Mouse (Mus musculus) liver, embryonic 14.5 days (tissue): ENCODE data around the gene Cdca4. TPM values are rescaled to one million over a fixed set of nuclear protein-coding genes. Genes with fewer than 3 reads are reported as not detected.

ENCODE experiments used
- ATAC-seq: fragments of 200-750 bp; cut with Nextera tagmentation; 2 replicates; pipeline ENCODE4 v1.8.0; 2017; ENCODE audit warnings: moderate number of reproducible peaks, mild to moderate bottlenecking, moderate library complexity; ENCODE audit not compliant: insufficient read depth
- DNase-seq, 3 experiments: peaks; one replicate each; pipeline ENCODE4 v3.0.0-alpha.2; 2012 to 2013; ENCODE audit warnings: low read depth in 3 of 3, low spot score in 3 of 3
- H3K27ac ChIP-seq: fragments of 300-500 bp; sonication (generic); 2 replicates; pipeline ENCODE4 v1.5.1; 2014; ENCODE audit warnings: moderate library complexity, mild to moderate bottlenecking, control low read depth, inconsistent platforms
- H3K27me3 ChIP-seq: fragments of 300-500 bp; sonication (generic); 2 replicates; pipeline ENCODE4 v1.6.1; 2014; ENCODE audit warnings: mild to moderate bottlenecking, low read length, moderate library complexity; ENCODE audit not compliant: control insufficient read depth, insufficient read depth
- H3K36me3 ChIP-seq: fragments of 300-500 bp; sonication (generic); replicated peaks from 2 replicates; pipeline ENCODE4 v1.6.1; 2014; ENCODE audit warnings: low read depth; ENCODE audit not compliant: control insufficient read depth, insufficient read depth
- H3K4me1 ChIP-seq, 2 experiments: fragments of 200-500 bp in 1 of 2; fragments of 300-500 bp in 1 of 2; sonication (generic) in 1 of 2; replicated peaks; 2 replicates each; pipeline ENCODE4 v1.6.1; 2012 to 2014; ENCODE audit warnings: antibody characterized with exemption in 1 of 2, inconsistent platforms in 1 of 2, low read length in 1 of 2; ENCODE audit not compliant: control insufficient read depth in 2 of 2, insufficient read depth in 2 of 2
- H3K4me2 ChIP-seq: fragments of 300-500 bp; sonication (generic); 2 replicates; pipeline ENCODE4 v1.6.1; 2014; ENCODE audit warnings: low read depth, mild to moderate bottlenecking, control low read depth, moderate library complexity
- H3K4me3 ChIP-seq, 2 experiments: fragments of 200-500 bp in 1 of 2; fragments of 300-500 bp in 1 of 2; sonication (generic) in 1 of 2; 2 replicates each; pipeline ENCODE4 v1.5.1; 2012 to 2014; ENCODE audit warnings: low read depth in 2 of 2, low read length in 2 of 2, mild to moderate bottlenecking in 2 of 2, control low read depth in 1 of 2, inconsistent platforms in 1 of 2, moderate library complexity in 1 of 2; ENCODE audit not compliant: insufficient read depth in 1 of 2
- H3K9ac ChIP-seq: fragments of 300-500 bp; sonication (generic); replicated peaks from 2 replicates; pipeline ENCODE4 v1.6.1; 2014; ENCODE audit warnings: mild to moderate bottlenecking, control low read depth, moderate library complexity
- H3K9me3 ChIP-seq: fragments of 300-500 bp; sonication (generic); 2 replicates; pipeline ENCODE4 v1.6.1; 2016; ENCODE audit warnings: low read length, mixed read lengths; ENCODE audit not compliant: control insufficient read depth
- CTCF ChIP-seq: IDR thresholded peaks from 2 replicates; pipeline ENCODE4 v1.5.1; 2016; ENCODE audit warnings: antibody characterized with exemption, low read depth, control low read depth
- EP300 ChIP-seq: IDR thresholded peaks from 2 replicates; pipeline ENCODE4 v1.6.1; 2016; ENCODE audit warnings: antibody characterized with exemption, low read depth
- WGBS: fragments of 180-500 bp; shearing (Covaris S2); extraction: QIAGEN DNeasy Blood & Tissue Kit; methylation state at CpG from one replicate; pipeline ENCODE4 v1.1.7; 2014; ENCODE audit not compliant: insufficient replicate concordance; 5-methylcytosine and 5-hydroxymethylcytosine counted together
- polyA plus RNA-seq, 2 experiments: library from polyadenylated mRNA; depleted of rRNA in 1 of 2; stranded (reverse) in 1 of 2; unstranded in 1 of 2; fragments of >200 nt; fragmentation: Nextera tagmentation in 1 of 2; extraction: Ambion mirVana in 1 of 2; gene quantifications; 2 replicates each; pipeline versions ENCODE4 v1.2.1 to v1.2.3; 2012 to 2014

Cdca4 gene
- polyA plus RNA-seq, 2 experiments = 39.9 to 61.3 TPM

- H3K27ac ChIP-seq = no peak overlapping the region
- no peak overlapping the region for H3K4me2 ChIP-seq
- TF ChIP-seq EP300 = no peak
- no peak for TF ChIP-seq CTCF
- peaks cover 27% of the 10 kb centered on the region for H3K27me3 ChIP-seq
- H3K9me3 ChIP-seq = no peaks in the 10 kb centered on the region
- DNase-seq = no peak
- WGBS = 25% methylated on average over 3 of the region's 3 CpGs
- no peaks in the 10 kb centered on the region for H3K4me1 ChIP-seq
- H3K36me3 ChIP-seq = no peaks in the 10 kb centered on the region
- H3K4me3 ChIP-seq = no peak overlapping the region
- no peak for ATAC-seq
- H3K9ac ChIP-seq = no peak overlapping the region
These were observed 26.3 kb downstream of the Cdca4 start for GRCm38 (mm10) chr12:112802917-112803316.

- DNase-seq = no peak
- H3K4me3 ChIP-seq = peak within 1 kb of the TSS in 1 of 2 experiments; percentile 44; a peak in 2 of 4 replicates
- WGBS = 3% methylated on average over 56 of the region's 69 CpGs
These were observed 27.1 kb downstream of the Cdca4 start, which contains the start of gene Ahnak2 for GRCm38 (mm10) chr12:112801864-112802846. Ahnak2 (minus strand) TSS chr12:112802657.

GRCm38 (mm10) chr12:112800476-112800875 is 28.7 kb downstream of the Cdca4 start:
- DNase-seq (peak; percentile 18 to 41 (median 26)), ATAC-seq (peak; percentile 34)
- Histone ChIP-seq H3K4me3 (no peak overlapping the region), H3K4me1 (no peaks in the 10 kb centered on the region), H3K9ac (no peak overlapping the region), H3K36me3 (no peaks in the 10 kb centered on the region), H3K4me2 (no peak overlapping the region), H3K27me3 (peaks cover 27% of the 10 kb centered on the region), H3K27ac (no peak overlapping the region), H3K9me3 (no peaks in the 10 kb centered on the region)
- TF ChIP-seq CTCF = peak; percentile 91
- TF ChIP-seq EP300 = no peak
- WGBS = 7% methylated on average over 4 of the region's 4 CpGs

More at GRCm38 (mm10) chr12:112801864-112802846, 27.1 kb downstream of the Cdca4 start, which contains the start of gene Ahnak2:
- Histone ChIP-seq H3K36me3 (no peaks in the 10 kb centered on the region), H3K27ac (no peak within 1 kb of the TSS), H3K4me2 (peak within 1 kb of the TSS; percentile 65), H3K9me3 (no peaks in the 10 kb centered on the region), H3K9ac (no peak within 1 kb of the TSS), H3K27me3 (peaks cover 27% of the 10 kb centered on the region), H3K4me1 (no peaks in the 10 kb centered on the region)
- TF ChIP-seq EP300 (no peak), CTCF (no peak)
- ATAC-seq = no peak

- H3K4me1 ChIP-seq = no peaks in the 10 kb centered on the region
- DNase-seq (no peak), ATAC-seq (no peak)
- peaks cover 27% of the 10 kb centered on the region for H3K27me3 ChIP-seq
- H3K9ac ChIP-seq = no peak overlapping the region
- H3K4me2 ChIP-seq = no peak overlapping the region
- no peaks in the 10 kb centered on the region for H3K9me3 ChIP-seq
- H3K27ac ChIP-seq = no peak overlapping the region
- H3K36me3 ChIP-seq = no peaks in the 10 kb centered on the region
- 52% methylated on average over 10 of the region's 10 CpGs for WGBS
- no peak overlapping the region for H3K4me3 ChIP-seq
- no peak for TF ChIP-seq EP300
- TF ChIP-seq CTCF = no peak
These were observed 29.8 kb downstream of the Cdca4 start for GRCm38 (mm10) chr12:112799237-112799970.
